8 mouse cellular contexts compared by ENCODE assay signal in the genomic region with DNA sequence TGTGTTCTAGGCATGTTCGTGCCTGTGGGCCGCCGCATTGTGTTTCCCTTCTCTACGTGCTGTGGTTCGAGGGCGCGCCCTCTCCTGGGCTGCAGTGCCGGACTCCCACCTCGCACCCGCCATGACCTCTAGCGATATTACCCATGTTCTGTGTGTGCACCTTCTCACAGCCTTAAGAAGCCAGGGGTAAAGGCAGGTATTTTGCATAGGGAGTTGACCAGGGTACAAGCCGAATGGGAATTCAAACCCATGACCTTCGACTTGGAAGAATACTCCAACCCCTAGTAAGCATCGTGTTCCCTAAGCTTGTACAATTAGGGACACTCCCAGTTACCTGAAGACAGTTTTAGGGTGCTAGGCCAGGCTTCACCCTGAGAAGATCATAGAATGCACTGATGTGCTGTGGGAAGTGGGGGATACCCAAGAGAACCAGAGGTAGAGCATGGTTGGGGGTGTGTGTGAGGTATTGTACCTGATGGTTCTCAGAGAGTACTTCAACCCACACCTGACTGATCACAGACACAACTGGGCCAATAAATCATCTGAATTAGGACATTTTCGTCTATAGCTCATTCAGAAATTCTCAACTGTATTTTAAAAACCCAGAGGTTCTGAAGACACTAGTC.
DNase-seq lines count a peak whose midpoint lies in the region; ATAC-seq and TF ChIP-seq lines count a peak whose summit lies in the region.
"Not testable (repeated sequence)": the region's sequence is repeated elsewhere in the genome, so short reads cannot be mapped to it uniquely, and the experiment has no call there.

No protein-coding gene starts in this region.

- not testable (repeated sequence) for H3K79me2 ChIP-seq in CH12.LX (replicated peaks; ENCODE audit: control insufficient read depth, extremely low read depth, insufficient read depth, poor library complexity, severe bottlenecking); liver, adult 2 months (ENCODE audit: control insufficient read depth, insufficient read depth, low read length)

- H3K36me3 ChIP-seq in CH12.LX (replicated peaks in 1 of 2; ENCODE audit: control insufficient read depth in 1 of 2, insufficient read depth in 1 of 2, low read length in 1 of 2); forebrain, embryonic 11.5 days (ENCODE audit: control insufficient read depth, insufficient read depth, low read length); heart, embryonic 15.5 days; kidney, adult 2 months (ENCODE audit: control insufficient read depth, insufficient read depth, low read length); liver, adult 2 months (ENCODE audit: control insufficient read depth, insufficient read depth, low read length); midbrain, embryonic 14.5 days (ENCODE audit: control insufficient read depth, insufficient read depth, low read length): not testable (repeated sequence)

- not testable (repeated sequence) for TF ChIP-seq POLR2A in CH12.LX (IDR thresholded peaks at IDR 0.05; ENCODE audit: low read depth, low read length); cerebellum, adult 2 months (IDR thresholded peaks at IDR 0.05; ENCODE audit: borderline replicate concordance, insufficient read depth, low read length); liver, adult 2 months (IDR thresholded peaks at IDR 0.05; ENCODE audit: extremely low read depth, insufficient read depth, low read length)
- peak; percentile 0 for TF ChIP-seq POLR2A in kidney, adult 2 months (IDR thresholded peaks at IDR 0.05; ENCODE audit: low read depth, low read length)

- not testable (repeated sequence) for TF ChIP-seq RAD21 in CH12.LX (IDR thresholded peaks at IDR 0.05; ENCODE audit: low read depth, low read length)

- peak overlapping the region in 1 of 3 experiments; percentile 50 for H3K4me3 ChIP-seq in CH12.LX (replicated peaks in 1 of 3; ENCODE audit: low read depth in 2 of 3, low read length in 2 of 3, poor library complexity in 1 of 3)
- peak overlapping the region; percentile 30 for H3K4me3 ChIP-seq in cerebellum, adult 2 months (replicated peaks; ENCODE audit: insufficient read depth, low read depth, low read length)
- H3K4me3 ChIP-seq in forebrain, embryonic 11.5 days (ENCODE audit: low read depth, low read length), result peak overlapping the region; percentile 73
- H3K4me3 ChIP-seq in heart, embryonic 15.5 days, result peak overlapping the region; percentile 95
- peak overlapping the region; percentile 94 for H3K4me3 ChIP-seq in kidney, adult 2 months (ENCODE audit: insufficient read depth, low read depth, low read length)
- peak overlapping the region; percentile 45 for H3K4me3 ChIP-seq in liver, adult 2 months (ENCODE audit: insufficient read depth, low read depth, low read length)
- H3K4me3 ChIP-seq in midbrain, embryonic 14.5 days (replicated peaks; ENCODE audit: low read depth, low read length), result peak overlapping the region; percentile 73

- peak; percentile 0 for DNase-seq in CH12.LX (ENCODE audit: extremely low read depth)
- DNase-seq in cerebellum, adult 2 months; forebrain, embryonic 11.5 days (ENCODE audit: low spot score); kidney, adult 2 months: not testable (repeated sequence)
- peak; percentile 26 for DNase-seq in liver, adult 2 months (ENCODE audit: extremely low read depth, low read depth, low spot score)
- peak; percentile 14 for DNase-seq in midbrain, embryonic 14.5 days
- peak; percentile 3 for DNase-seq in right cerebral cortex, postnatal 4 days

- H3K9me3 ChIP-seq in CH12.LX (replicated peaks; ENCODE audit: low read length); forebrain, embryonic 11.5 days (ENCODE audit: control insufficient read depth, low read length); heart, embryonic 15.5 days (replicated peaks); midbrain, embryonic 14.5 days (ENCODE audit: control insufficient read depth, low read length): not testable (repeated sequence)

- not testable (repeated sequence) for TF ChIP-seq EP300 in CH12.LX (IDR thresholded peaks at IDR 0.05; ENCODE audit: low read length)

- dilution Hi-C loops in CH12.LX (cut with MboI; ENCODE audit: extremely low pct_ligation_motif_present, extremely low pct_unique_long_range_greater_than_20kb, low sequenced_read_pairs), result not testable (repeated sequence)

- 13% methylated on average over 14 of the region's 15 CpGs for WGBS in cerebellum, adult 2 months
- 30% methylated on average over 9 of the region's 15 CpGs for WGBS in forebrain, embryonic 11.5 days
- WGBS in heart, embryonic 15.5 days, result 11% methylated on average over 15 of the region's 15 CpGs
- 7% methylated on average over 15 of the region's 15 CpGs for WGBS in kidney, adult 2 months
- WGBS in liver, adult 2 months, result 13% methylated on average over 14 of the region's 15 CpGs
- 17% methylated on average over 12 of the region's 15 CpGs for WGBS in midbrain, embryonic 14.5 days

- not testable (repeated sequence) for H3K4me2 ChIP-seq in CH12.LX (ENCODE audit: insufficient read depth, low read depth, poor library complexity, severe bottlenecking); forebrain, embryonic 11.5 days (ENCODE audit: low read depth, low read length, severe bottlenecking)
- peak overlapping the region; percentile 64 for H3K4me2 ChIP-seq in heart, embryonic 15.5 days
- peak overlapping the region; percentile 45 for H3K4me2 ChIP-seq in midbrain, embryonic 14.5 days (ENCODE audit: low read length)

- H3K27me3 ChIP-seq in CH12.LX (replicated peaks); cerebellum, adult 2 months (ENCODE audit: control insufficient read depth, insufficient read depth, low read length); forebrain, embryonic 11.5 days (ENCODE audit: control insufficient read depth, insufficient read depth, low read length); heart, embryonic 15.5 days; kidney, adult 2 months (replicated peaks; ENCODE audit: control insufficient read depth, insufficient read depth, low read length); liver, adult 2 months (ENCODE audit: control insufficient read depth, insufficient read depth, low read length); midbrain, embryonic 14.5 days (ENCODE audit: control insufficient read depth, insufficient read depth, low read length): not testable (repeated sequence)

- TF ChIP-seq CTCF in CH12.LX (conservative IDR thresholded peaks at IDR 0.05 in 1 of 2, IDR thresholded peaks at IDR 0.05 in 1 of 2; ENCODE audit: low read depth in 2 of 2, low read length in 2 of 2); cerebellum, adult 2 months (IDR thresholded peaks at IDR 0.05; ENCODE audit: borderline replicate concordance, insufficient read depth, low read depth, low read length); kidney, adult 2 months (conservative IDR thresholded peaks at IDR 0.05; ENCODE audit: insufficient read depth, insufficient read length, low read depth, low read length); liver, adult 2 months (IDR thresholded peaks at IDR 0.05; ENCODE audit: low read depth, low read length): not testable (repeated sequence)

- in situ Hi-C loops in CH12.LX (cut with MboI; ENCODE audit: low pct_ligation_motif_present, low pct_unique_long_range_greater_than_20kb, low sequenced_read_pairs), result not testable (repeated sequence)

- ATAC-seq in forebrain, embryonic 11.5 days (replicated peaks; ENCODE audit: low FRiP score), result 0 out of 2 replicates have a peak, but pooled peaks have one; percentile 8
- not testable (repeated sequence) for ATAC-seq in heart, embryonic 15.5 days (replicated peaks; ENCODE audit: insufficient number of reproducible peaks, insufficient read depth, low FRiP score, low read depth); midbrain, embryonic 14.5 days (ENCODE audit: low FRiP score, low TSS enrichment)

- H3K27ac ChIP-seq in CH12.LX (ENCODE audit: insufficient read depth, low read depth); cerebellum, adult 2 months (ENCODE audit: insufficient read depth, low read length); forebrain, embryonic 11.5 days (ENCODE audit: low read depth, low read length); kidney, adult 2 months (ENCODE audit: insufficient read depth, low read depth, low read length); liver, adult 2 months (replicated peaks; ENCODE audit: insufficient read depth, low read depth, low read length): not testable (repeated sequence)
- peak overlapping the region; percentile 91; the same call in 1 of the 2 replicates for H3K27ac ChIP-seq in heart, embryonic 15.5 days
- peak overlapping the region; percentile 90; the same call in 1 of the 2 replicates for H3K27ac ChIP-seq in midbrain, embryonic 14.5 days (replicated peaks; ENCODE audit: low read depth, low read length)

- not testable (repeated sequence) for H3K4me1 ChIP-seq in CH12.LX (ENCODE audit: control insufficient read depth in 1 of 2, insufficient read depth in 2 of 2); cerebellum, adult 2 months (ENCODE audit: control insufficient read depth, insufficient read depth, low read length); forebrain, embryonic 11.5 days (replicated peaks; ENCODE audit: control insufficient read depth, insufficient read depth, low read length); heart, embryonic 15.5 days (replicated peaks); kidney, adult 2 months (ENCODE audit: control insufficient read depth, insufficient read depth, low read length); liver, adult 2 months (ENCODE audit: control insufficient read depth, insufficient read depth, low read length); midbrain, embryonic 14.5 days (ENCODE audit: control insufficient read depth, insufficient read depth, low read length)

- H3K9ac ChIP-seq in CH12.LX (ENCODE audit: insufficient read depth, low read depth); forebrain, embryonic 11.5 days (ENCODE audit: low read length); heart, embryonic 15.5 days: not testable (repeated sequence)
- H3K9ac ChIP-seq in liver, adult 2 months (ENCODE audit: low read depth, low read length), result peak overlapping the region; percentile 24; the same call in 1 of the 2 replicates
- H3K9ac ChIP-seq in midbrain, embryonic 14.5 days (replicated peaks; ENCODE audit: low read length), result 0 out of 2 replicates have a peak overlapping the region, but pooled peaks have one; percentile 90

TF ChIP-seq in CH12.LX, 34 proteins besides CTCF, POLR2A, EP300 and RAD21:
- 0 out of 2 replicates have a peak, but pooled peaks have one; percentile 5 for TF ChIP-seq TCF12 (IDR thresholded peaks at IDR 0.05; ENCODE audit: low read depth, low read length)
TF ChIP-seq in CH12.LX: peak in this region for 1; not testable (repeated sequence) for 33.
